Mouse (Mus musculus) midbrain, embryonic 14.5 days (tissue): ENCODE data around the gene Gm20388. TPM values are rescaled to one million over a fixed set of nuclear protein-coding genes. Genes with fewer than 3 reads are reported as not detected.
"Not testable (repeated sequence)": the region's sequence is repeated elsewhere in the genome, so short reads cannot be mapped to it uniquely, and the experiment has no call there.

Source experiments
- ATAC-seq: fragments of 200-750 bp; cut with Nextera tagmentation; 2 replicates; pipeline ENCODE4 v1.8.0; 2017; ENCODE audit warnings: moderate number of reproducible peaks, moderate library complexity; ENCODE audit not compliant: low FRiP score, low TSS enrichment
- DNase-seq: peaks from one replicate; pipeline ENCODE4 v3.0.0-alpha.2; 2015
- H3K27ac ChIP-seq: fragments of 300-500 bp; sonication (generic); replicated peaks from 2 replicates; pipeline ENCODE4 v1.5.1; 2014; ENCODE audit warnings: mild to moderate bottlenecking, low read depth, low read length, moderate library complexity
- H3K27me3 ChIP-seq: fragments of 300-500 bp; sonication (generic); 2 replicates; pipeline ENCODE4 v1.6.1; 2014; ENCODE audit warnings: low read length, control low read depth, mixed read lengths; ENCODE audit not compliant: control insufficient read depth, insufficient read depth
- H3K36me3 ChIP-seq: fragments of 300-500 bp; sonication (generic); 2 replicates; pipeline ENCODE4 v1.6.1; 2014; ENCODE audit warnings: low read length, control low read depth; ENCODE audit not compliant: control insufficient read depth, insufficient read depth
- H3K4me1 ChIP-seq: fragments of 300-500 bp; sonication (generic); 2 replicates; pipeline ENCODE4 v1.6.1; 2014; ENCODE audit warnings: mild to moderate bottlenecking, antibody characterized with exemption, low read length, control low read depth; ENCODE audit not compliant: control insufficient read depth, insufficient read depth
- H3K4me2 ChIP-seq: fragments of 300-500 bp; sonication (generic); 2 replicates; pipeline ENCODE4 v1.6.1; 2014; ENCODE audit warnings: mild to moderate bottlenecking, low read length, moderate library complexity
- H3K4me3 ChIP-seq: fragments of 300-500 bp; sonication (generic); replicated peaks from 2 replicates; pipeline ENCODE4 v1.5.1; 2014; ENCODE audit warnings: low read depth, low read length
- H3K9ac ChIP-seq: fragments of 300-500 bp; sonication (generic); replicated peaks from 2 replicates; pipeline ENCODE4 v1.6.1; 2014; ENCODE audit warnings: mild to moderate bottlenecking, low read length, moderate library complexity
- H3K9me3 ChIP-seq: fragments of 300-500 bp; sonication (generic); 2 replicates; pipeline ENCODE4 v1.6.1; 2016; ENCODE audit warnings: low read length, control low read depth, mixed read lengths; ENCODE audit not compliant: control insufficient read depth
- WGBS: fragments of 180-500 bp; shearing (Covaris S2); extraction: QIAGEN DNeasy Blood & Tissue Kit; methylation state at CpG from one replicate; pipeline ENCODE4 v1.1.7; 2014; 5-methylcytosine and 5-hydroxymethylcytosine counted together
- polyA plus RNA-seq: library from polyadenylated mRNA; unstranded; fragments of >200 nt; fragmentation: Nextera tagmentation; extraction: Ambion mirVana; gene quantifications from 2 replicates; pipeline ENCODE4 v1.2.1, GENCODE M21; 2014

The Gm20388 gene
- polyA plus RNA-seq, 1 experiment from 2014 or later: 4.1 TPM

- H3K4me2 ChIP-seq: peak overlapping the region; percentile 65; the same call in 1 of the 2 replicates
- no peak overlapping the region for H3K27ac ChIP-seq
- H3K9me3 ChIP-seq: no peaks in the 10 kb centered on the region
- H3K36me3 ChIP-seq: no peaks in the 10 kb centered on the region
- WGBS: 89% methylated on average over 5 of the region's 5 CpGs
- ATAC-seq (no peak), DNase-seq (no peak)
- 0 out of 2 replicates have a peak overlapping the region, but pooled peaks have one; percentile 80 for H3K9ac ChIP-seq
- H3K4me3 ChIP-seq: peak overlapping the region; percentile 62; the same call in 1 of the 2 replicates
- peaks cover 8% of the 10 kb centered on the region; the same call in 1 of the 2 replicates for H3K4me1 ChIP-seq
- no peaks in the 10 kb centered on the region for H3K27me3 ChIP-seq
Observed at GRCm38 (mm10) chr8:123442351-123442750, 3531.7 kb downstream of the Gm20388 start.

- ATAC-seq (peak; percentile 95), DNase-seq (peak; percentile 93)
- Histone ChIP-seq H3K27ac (peak overlapping the region; percentile 87), H3K4me3 (peak overlapping the region; percentile 62), H3K4me1 (peaks cover 8% of the 10 kb centered on the region; the same call in 1 of the 2 replicates), H3K36me3 (no peaks in the 10 kb centered on the region), H3K4me2 (peak overlapping the region; percentile 65), H3K27me3 (no peaks in the 10 kb centered on the region), H3K9me3 (no peaks in the 10 kb centered on the region), H3K9ac (peak overlapping the region; percentile 80)
- WGBS: under 1% methylated on average over 41 of the region's 41 CpGs
Observed at GRCm38 (mm10) chr8:123442871-123443575, 3532.4 kb downstream of the Gm20388 start.

GRCm38 (mm10) chr8:123443576-123443921 is 3532.9 kb downstream of the Gm20388 start:
- no peaks in the 10 kb centered on the region for H3K9me3 ChIP-seq
- 26% methylated on average over 4 of the region's 4 CpGs for WGBS
- H3K27ac ChIP-seq: peak overlapping the region; percentile 87
- no peak for ATAC-seq
- H3K4me2 ChIP-seq: peak overlapping the region; percentile 65
- DNase-seq: no peak
- H3K36me3 ChIP-seq: no peaks in the 10 kb centered on the region
- H3K27me3 ChIP-seq: no peaks in the 10 kb centered on the region
- H3K4me1 ChIP-seq: peaks cover 8% of the 10 kb centered on the region; the same call in 1 of the 2 replicates
- peak overlapping the region; percentile 62 for H3K4me3 ChIP-seq
- H3K9ac ChIP-seq: peak overlapping the region; percentile 80

- WGBS: 91% methylated on average over 6 of the region's 6 CpGs
- no peaks in the 10 kb centered on the region for H3K9me3 ChIP-seq
- H3K27ac ChIP-seq: no peak overlapping the region
- peak overlapping the region; percentile 65 for H3K4me2 ChIP-seq
- peak overlapping the region; percentile 80; the same call in 1 of the 2 replicates for H3K9ac ChIP-seq
- DNase-seq (no peak), ATAC-seq (no peak)
- peak overlapping the region; percentile 62; the same call in 1 of the 2 replicates for H3K4me3 ChIP-seq
- H3K4me1 ChIP-seq: peaks cover 8% of the 10 kb centered on the region; the same call in 1 of the 2 replicates
- H3K27me3 ChIP-seq: no peaks in the 10 kb centered on the region
- peaks cover 5% of the 10 kb centered on the region; the same call in 1 of the 2 replicates for H3K36me3 ChIP-seq
Observed at GRCm38 (mm10) chr8:123444131-123444530, 3533.5 kb downstream of the Gm20388 start.

- H3K9ac ChIP-seq: no peak overlapping the region
- H3K27ac ChIP-seq: no peak overlapping the region
- DNase-seq (no peak), ATAC-seq (no peak)
- H3K4me2 ChIP-seq: no peak overlapping the region
- peaks cover 8% of the 10 kb centered on the region; the same call in 1 of the 2 replicates for H3K4me1 ChIP-seq
- H3K36me3 ChIP-seq: peaks cover 15% of the 10 kb centered on the region
- WGBS: 91% methylated on average over 10 of the region's 10 CpGs
- H3K27me3 ChIP-seq: no peaks in the 10 kb centered on the region
- no peaks in the 10 kb centered on the region for H3K9me3 ChIP-seq
- no peak overlapping the region for H3K4me3 ChIP-seq
Observed at GRCm38 (mm10) chr8:123445981-123446380, 3535.3 kb downstream of the Gm20388 start.

- H3K36me3 ChIP-seq: peaks cover 21% of the 10 kb centered on the region
- H3K27ac ChIP-seq: no peak overlapping the region
- peaks cover 8% of the 10 kb centered on the region; the same call in 1 of the 2 replicates for H3K4me1 ChIP-seq
- no peak overlapping the region for H3K4me3 ChIP-seq
- ATAC-seq (no peak), DNase-seq (no peak)
- WGBS: 94% methylated on average over 6 of the region's 6 CpGs
- no peak overlapping the region for H3K4me2 ChIP-seq
- no peak overlapping the region for H3K9ac ChIP-seq
- no peaks in the 10 kb centered on the region for H3K27me3 ChIP-seq
- H3K9me3 ChIP-seq: no peaks in the 10 kb centered on the region
Observed at GRCm38 (mm10) chr8:123446799-123447198, 3536.2 kb downstream of the Gm20388 start.

GRCm38 (mm10) chr8:123450783-123451182 is 3540.1 kb downstream of the Gm20388 start:
- no peaks in the 10 kb centered on the region for H3K27me3 ChIP-seq
- DNase-seq (no peak), ATAC-seq (no peak)
- H3K4me1 ChIP-seq: no peaks in the 10 kb centered on the region
- H3K9ac ChIP-seq: no peak overlapping the region
- H3K9me3 ChIP-seq: no peaks in the 10 kb centered on the region
- no peak overlapping the region for H3K4me3 ChIP-seq
- peaks cover 58% of the 10 kb centered on the region for H3K36me3 ChIP-seq
- H3K4me2 ChIP-seq: no peak overlapping the region
- WGBS: 95% methylated on average over 5 of the region's 5 CpGs
- H3K27ac ChIP-seq: no peak overlapping the region

- H3K36me3 ChIP-seq: peaks cover 68% of the 10 kb centered on the region
- H3K9ac ChIP-seq: not testable (repeated sequence)
Observed at GRCm38 (mm10) chr8:123451747-123452146, 3541.1 kb downstream of the Gm20388 start.

GRCm38 (mm10) chr8:123452149-123452548 is 3541.5 kb downstream of the Gm20388 start:
- H3K4me3 ChIP-seq: no peak overlapping the region
- no peak overlapping the region for H3K9ac ChIP-seq
- H3K36me3 ChIP-seq: peaks cover 70% of the 10 kb centered on the region
- DNase-seq (no peak), ATAC-seq (no peak)
- no peaks in the 10 kb centered on the region for H3K9me3 ChIP-seq
- no peak overlapping the region for H3K4me2 ChIP-seq
- H3K27ac ChIP-seq: no peak overlapping the region
- no peaks in the 10 kb centered on the region for H3K27me3 ChIP-seq
- no peaks in the 10 kb centered on the region for H3K4me1 ChIP-seq
- WGBS: 88% methylated on average over 4 of the region's 4 CpGs

More at GRCm38 (mm10) chr8:123451747-123452146, 3541.1 kb downstream of the Gm20388 start:
- H3K4me3 ChIP-seq, ATAC-seq, H3K4me1 ChIP-seq, H3K4me2 ChIP-seq, DNase-seq, H3K9me3 ChIP-seq, H3K27ac ChIP-seq, H3K27me3 ChIP-seq: not testable (repeated sequence)
- 95% methylated on average over 12 of the region's 12 CpGs for WGBS
